31 mouse cellular contexts compared by ENCODE assay signal in genomic region chr10:21200761-21201160, GRCm38 (mm10). TPM values are rescaled to one million over a fixed set of nuclear protein-coding genes. Genes with fewer than 3 reads are reported as not detected.
DNase-seq lines count a peak whose midpoint lies in the region; TF ChIP-seq lines count a peak whose summit lies in the region.
"Had no signal": no experiment of that assay in that cellular context is flagged by ENCODE, and none has a peak within 500 bp of the region (broad histone marks: within the 10 kb centered on the region; RNA-seq: fewer than 3 reads in every experiment).

No protein-coding gene starts in this region.

- H3K27ac ChIP-seq in MEL (ENCODE audit: control insufficient read depth, low read depth, low read length): peak overlapping the region; percentile 16; the same call in 1 of the 2 replicates
- H3K27ac ChIP-seq: embryonic facial prominence, embryonic 12.5 days; forebrain, embryonic 10.5 days; gastrocnemius, adult 2 months; hindbrain, embryonic 10.5 days; hindbrain, embryonic 15.5 days; intestine, embryonic 15.5 days; kidney, postnatal 0 days; liver, embryonic 12.5 days; neural tube, embryonic 12.5 days; stomach, embryonic 15.5 days had no signal

- peaks cover 0 to 43% of the 10 kb centered on the region in 2 experiments; a peak in 2 of 4 replicates for H3K36me3 ChIP-seq in MEL (ENCODE audit: control insufficient read depth in 1 of 2, insufficient read depth in 2 of 2, low read length in 2 of 2)
- H3K36me3 ChIP-seq: embryonic facial prominence, embryonic 12.5 days; forebrain, embryonic 10.5 days; hindbrain, embryonic 10.5 days; hindbrain, embryonic 15.5 days; intestine, embryonic 15.5 days; liver, embryonic 12.5 days; neural tube, embryonic 12.5 days; stomach, embryonic 15.5 days had no signal

- TF ChIP-seq EP300 in MEL (IDR thresholded peaks at IDR 0.05; ENCODE audit: low read depth in 1 of 2, low read length in 2 of 2): no peak

- H3K4me1 ChIP-seq in MEL (ENCODE audit: control insufficient read depth in 1 of 2, insufficient read depth in 2 of 2, low read length in 2 of 2): peaks cover 26 to 47% of the 10 kb centered on the region in 2 experiments
- H3K4me1 ChIP-seq: embryonic facial prominence, embryonic 12.5 days; hindbrain, embryonic 10.5 days; hindbrain, embryonic 15.5 days; intestine, embryonic 15.5 days; neural tube, embryonic 12.5 days; stomach, embryonic 15.5 days had no signal

- H3K9ac ChIP-seq in MEL (ENCODE audit: control insufficient read depth, low read depth, low read length, poor library complexity, severe bottlenecking): no peak overlapping the region
- H3K9ac ChIP-seq: embryonic facial prominence, embryonic 12.5 days; hindbrain, embryonic 15.5 days; intestine, embryonic 15.5 days; liver, embryonic 12.5 days; liver, postnatal 0 days; neural tube, embryonic 12.5 days; stomach, embryonic 15.5 days had no signal

- no peaks in the 10 kb centered on the region for H3K9me3 ChIP-seq in MEL (replicated peaks; ENCODE audit: insufficient read depth, low read length)
- H3K9me3 ChIP-seq: embryonic facial prominence, embryonic 12.5 days; forebrain, embryonic 10.5 days; hindbrain, embryonic 10.5 days; hindbrain, embryonic 15.5 days; intestine, embryonic 15.5 days; liver, embryonic 12.5 days; stomach, embryonic 15.5 days had no signal

- no peak for TF ChIP-seq POLR2A in MEL (IDR thresholded peaks at IDR 0.05; ENCODE audit: control insufficient read depth in 1 of 2, insufficient read depth in 1 of 2, low read depth in 1 of 2, low read length in 2 of 2, poor library complexity in 1 of 2)

- TF ChIP-seq RAD21 in MEL (IDR thresholded peaks at IDR 0.05; ENCODE audit: low read depth, low read length): no peak

- no peak overlapping the region for H3K4me3 ChIP-seq in MEL (ENCODE audit: control insufficient read depth in 1 of 2, insufficient read depth in 1 of 2, low read depth in 2 of 2, low read length in 2 of 2)
- H3K4me3 ChIP-seq: embryonic facial prominence, embryonic 12.5 days; forebrain, embryonic 10.5 days; gastrocnemius, adult 2 months; hindbrain, embryonic 10.5 days; hindbrain, embryonic 15.5 days; intestine, embryonic 15.5 days; liver, embryonic 12.5 days; myocyte; neural tube, embryonic 12.5 days; stomach, embryonic 15.5 days had no signal

- peak; percentile 11 for DNase-seq in thymus, postnatal 4 days
- no peak for DNase-seq in thymus, postnatal 10 days (ENCODE audit: low spot score in 2 of 2)
- DNase-seq in MEL (ENCODE audit: low read depth, low spot score): no peak
- DNase-seq in induced T-regulatory cell, adult 2 months (ENCODE audit: low read depth): peak; percentile 66
- DNase-seq in kidney, adult 11 months: no peak
- no peak for DNase-seq in right cerebral cortex, postnatal 4 days
- no peak for DNase-seq in layer of hippocampus, adult 11-12 months (ENCODE audit: low spot score)
- DNase-seq: adrenal gland, adult 2 months; adrenal gland, postnatal 36 days; B cell, adult 2 months; cerebellum, adult 8-10 months; cerebellum, postnatal 25 days; gastrocnemius, adult 2 months; gastrocnemius, postnatal 36 days; heart, postnatal 14 days; kidney, adult 8-10 months; kidney, postnatal 4 days; layer of hippocampus, postnatal 36 days; left cerebral cortex, postnatal 4 days; liver, postnatal 0 days; lung, postnatal 4 days had no signal

- no peaks in the 10 kb centered on the region for H3K27me3 ChIP-seq in MEL (ENCODE audit: control insufficient read depth in 1 of 2, insufficient read depth in 2 of 2, low read length in 2 of 2)
- H3K27me3 ChIP-seq: embryonic facial prominence, embryonic 12.5 days; hindbrain, embryonic 15.5 days; intestine, embryonic 15.5 days; liver, embryonic 12.5 days; neural tube, embryonic 12.5 days; stomach, embryonic 15.5 days had no signal

- no peak for TF ChIP-seq CTCF in MEL (IDR thresholded peaks at IDR 0.05 in 2 of 3, conservative IDR thresholded peaks at IDR 0.05 in 1 of 3; ENCODE audit: control insufficient read depth in 1 of 3, insufficient read depth in 1 of 3, low read depth in 2 of 3, low read length in 3 of 3, poor library complexity in 1 of 3, severe bottlenecking in 1 of 3)

- H3K79me2 ChIP-seq in MEL (ENCODE audit: control insufficient read depth, insufficient read depth, low read length, poor library complexity): no peaks in the 10 kb centered on the region; the same call in 1 of the 2 replicates

TF ChIP-seq in MEL, 35 proteins besides CTCF, POLR2A, EP300 and RAD21:
- TF ChIP-seq CHD2 (IDR thresholded peaks at IDR 0.05; ENCODE audit: low read length) (no peak), MXI1 (IDR thresholded peaks at IDR 0.05; ENCODE audit: low read depth, low read length) (no peak), HCFC1 (IDR thresholded peaks at IDR 0.05; ENCODE audit: low read depth, low read length) (no peak), ELF1 (IDR thresholded peaks at IDR 0.05; ENCODE audit: low read depth, low read length) (no peak), TCF12 (IDR thresholded peaks at IDR 0.05; ENCODE audit: low read depth, low read length) (no peak), MAZ (IDR thresholded peaks at IDR 0.05; ENCODE audit: low read depth, low read length) (no peak), ZNF384 (IDR thresholded peaks at IDR 0.05; ENCODE audit: low read depth, low read length) (no peak), MAX (IDR thresholded peaks at IDR 0.05; ENCODE audit: low read length) (no peak), ETS1 (IDR thresholded peaks at IDR 0.05; ENCODE audit: low read depth, low read length) (no peak), BHLHE40 (IDR thresholded peaks at IDR 0.05; ENCODE audit: borderline replicate concordance, low read depth, low read length) (no peak), MEF2A (IDR thresholded peaks at IDR 0.05; ENCODE audit: extremely low read depth, insufficient replicate concordance, low read depth, low read length, poor library complexity, severe bottlenecking) (no peak), POLR2AphosphoS2 (IDR thresholded peaks at IDR 0.05; ENCODE audit: low read length) (no peak), JUND (IDR thresholded peaks at IDR 0.05; ENCODE audit: low read depth, low read length) (no peak), GABPA (IDR thresholded peaks at IDR 0.05; ENCODE audit: low read depth, low read length) (no peak)

RNA-seq across cellular contexts. Expression of gene Myb, which starts 40.0 kb away (rescaled TPM):
- total RNA-seq in MEL (2012; rRNA removed): 125 and 133 TPM in 2 replicates
- 100 to 1,000 TPM; 155 to 245 TPM for polyA plus RNA-seq in MEL (2012; ENCODE audit: insufficient read depth in 1 of 2, insufficient read length in 2 of 2, low read depth in 1 of 2, low replicate concordance in 2 of 2, missing spikeins in 1 of 2)
- total RNA-seq: gastrocnemius, adult 2 months had no signal

Comparison
In these comparisons a context has a peak if more than half of its experiments do, and no peak if none do; other contexts are left out.
1. DNase-seq: peak in thymus, postnatal 4 days (single experiment) and induced T-regulatory cell, adult 2 months (single experiment); none in thymus, postnatal 10 days (0 of 2), MEL (single experiment), kidney, adult 11 months (single experiment), right cerebral cortex, postnatal 4 days (single experiment) and layer of hippocampus, adult 11-12 months (single experiment).